Mouse (Mus musculus) thymus, postnatal 36 days (tissue): ENCODE measurements around the gene Vmn1r21.
"Not testable (repeated sequence)": the region's sequence is repeated elsewhere in the genome, so short reads cannot be mapped to it uniquely, and the experiment has no call there.

Source experiments
- DNase-seq, 2 experiments: peaks; one replicate each; pipeline ENCODE4 v3.0.0; 2022; ENCODE audit warnings: mixed read lengths in 2 of 2

Vmn1r21 gene

DNA sequence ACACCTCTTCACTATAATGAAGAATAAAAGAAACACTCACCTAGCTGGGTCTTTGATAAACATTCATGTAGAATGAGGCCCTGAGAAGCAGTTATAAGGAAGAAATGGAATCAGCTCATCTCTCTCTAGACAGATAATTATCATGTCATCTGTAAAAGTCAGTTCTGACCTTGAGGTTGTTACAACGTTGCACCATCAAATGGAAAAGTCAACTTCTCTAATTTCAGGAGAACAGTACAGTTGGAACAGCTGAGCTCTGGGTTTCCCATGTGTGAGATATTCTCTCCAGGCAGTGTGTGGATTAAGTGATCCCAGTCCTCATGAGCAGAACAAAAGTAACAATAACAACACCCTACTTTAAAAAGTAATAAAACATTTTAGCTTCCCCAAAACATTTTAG is at the start of gene Vmn1r21:
Gene Vmn1r21 (minus strand): TSS at position 58 of the 400 bp plus-strand sequence.
- DNase-seq: no peak

DNA sequence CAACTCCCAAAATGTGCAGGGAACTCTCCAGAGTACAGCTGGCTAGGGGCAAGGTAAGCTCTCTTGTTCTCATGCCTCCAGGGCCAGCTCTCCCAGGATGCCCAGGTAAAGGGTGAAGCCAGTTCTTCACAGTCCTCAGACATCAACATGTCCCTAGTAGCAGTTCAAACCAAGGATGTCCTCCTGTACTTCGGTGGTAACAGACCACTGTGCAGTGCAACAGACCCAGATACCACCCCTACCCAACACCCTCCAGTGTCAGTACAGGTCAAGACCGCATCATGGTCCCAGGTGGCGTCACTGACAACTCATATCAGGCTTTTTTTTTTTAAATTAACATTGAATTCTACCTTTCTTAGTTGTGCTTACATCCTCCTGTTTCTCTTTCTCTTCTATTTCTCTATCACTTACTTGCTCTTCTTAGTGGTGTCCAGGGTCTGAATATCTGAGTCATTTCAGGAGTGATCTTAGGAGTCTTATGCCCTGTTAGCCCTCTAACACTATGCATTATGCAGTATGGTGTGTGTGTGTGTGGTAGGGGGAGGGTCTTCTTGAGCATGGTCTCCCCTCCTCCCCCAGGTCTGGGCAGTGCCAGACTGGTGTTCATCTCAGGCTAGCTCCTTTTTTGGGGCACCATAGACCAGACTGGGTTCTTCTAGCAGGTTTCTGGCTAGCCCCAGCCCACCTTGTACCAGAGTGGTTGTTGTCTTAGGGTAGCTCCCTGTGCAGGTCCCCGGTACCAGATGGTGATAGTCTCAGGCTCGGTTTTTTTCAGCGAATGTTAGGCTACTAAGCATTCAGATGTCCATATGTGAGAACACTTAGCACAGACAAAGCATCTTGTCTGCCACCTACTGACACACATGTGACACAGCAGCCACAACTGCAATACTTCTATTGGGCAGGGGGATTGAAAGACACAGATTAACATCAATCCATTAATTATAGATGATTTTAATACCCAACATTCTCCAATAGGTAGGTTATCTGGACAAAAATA is 9.2 kb upstream of the Vmn1r21 start:
- DNase-seq: no peak

DNA sequence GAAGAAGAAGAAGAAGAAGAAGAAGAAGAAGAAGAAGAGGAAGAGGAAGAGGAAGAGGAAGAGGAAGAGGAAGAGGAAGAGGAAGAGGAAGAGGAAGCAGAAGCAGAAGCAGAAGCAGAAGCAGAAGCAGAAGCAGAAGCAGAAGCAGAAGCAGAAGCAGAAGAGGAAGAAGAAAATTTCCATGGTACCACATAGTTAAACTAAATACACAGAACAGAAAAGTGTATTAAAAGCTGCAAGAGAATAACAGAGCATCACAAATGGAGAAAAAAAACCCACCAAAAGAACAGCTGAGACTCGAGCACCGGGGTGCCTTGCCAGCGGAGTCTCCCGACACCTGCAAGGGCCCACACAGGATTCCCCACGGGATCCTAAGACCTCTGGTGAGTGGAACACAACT is 1.0 kb upstream of the Vmn1r21 start:
- not testable (repeated sequence) for DNase-seq

DNA sequence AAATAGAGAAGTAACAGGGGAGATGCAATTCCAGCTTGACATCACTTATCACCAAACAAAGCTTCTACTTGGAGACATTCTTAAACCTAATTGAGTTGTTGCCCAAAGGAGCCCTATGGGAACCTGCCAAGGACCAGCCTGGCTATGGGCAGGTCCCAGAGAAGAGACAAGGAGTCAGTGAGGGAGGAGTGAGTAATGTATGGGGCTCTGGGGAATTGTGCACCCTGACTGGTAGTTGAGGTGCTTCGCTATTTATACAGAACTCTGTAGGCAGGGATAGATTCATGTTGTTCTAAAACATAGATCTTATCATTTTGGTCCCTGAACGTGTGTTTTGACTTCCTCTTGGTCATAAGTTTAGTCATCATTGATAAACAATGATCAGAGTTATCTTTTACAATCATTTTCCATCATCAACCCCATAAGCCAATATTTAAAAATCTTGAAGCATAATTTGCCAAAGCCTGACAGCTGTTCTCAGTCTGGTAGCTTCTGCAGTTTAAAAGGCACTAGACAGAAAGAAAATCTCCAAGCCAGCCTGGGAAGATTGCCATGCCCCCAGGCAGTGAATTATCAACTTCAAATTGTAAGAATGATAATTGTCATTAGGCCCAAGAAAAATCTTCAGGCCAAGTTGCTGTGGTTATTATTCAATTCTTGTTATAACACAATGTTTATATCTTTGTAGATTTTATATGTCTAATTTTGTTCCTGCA is 10.3 kb downstream of the Vmn1r21 start:
- no peak for DNase-seq

DNA sequence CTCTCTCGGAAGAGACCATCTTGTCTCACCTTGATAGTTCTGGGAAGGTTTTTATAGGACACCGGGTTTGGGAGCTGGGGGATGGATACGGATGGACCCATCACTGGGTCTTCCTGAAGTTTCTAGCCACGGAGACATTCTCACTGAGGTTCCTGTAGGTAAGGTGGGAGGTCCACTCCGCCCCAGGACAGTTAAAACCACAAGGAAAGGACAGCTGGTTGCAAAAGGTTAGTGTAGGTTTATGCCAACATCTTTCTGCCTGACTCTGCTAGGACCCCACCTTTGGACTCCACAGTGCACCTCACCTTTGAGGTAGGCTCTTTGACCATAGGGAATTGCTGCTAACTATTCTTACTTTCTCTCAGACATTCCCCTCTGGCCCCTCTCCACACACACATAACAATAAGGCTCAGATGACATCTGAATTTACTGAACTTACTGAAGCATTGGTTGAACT is 24.9 kb downstream of the Vmn1r21 start:
- no peak for DNase-seq

DNA sequence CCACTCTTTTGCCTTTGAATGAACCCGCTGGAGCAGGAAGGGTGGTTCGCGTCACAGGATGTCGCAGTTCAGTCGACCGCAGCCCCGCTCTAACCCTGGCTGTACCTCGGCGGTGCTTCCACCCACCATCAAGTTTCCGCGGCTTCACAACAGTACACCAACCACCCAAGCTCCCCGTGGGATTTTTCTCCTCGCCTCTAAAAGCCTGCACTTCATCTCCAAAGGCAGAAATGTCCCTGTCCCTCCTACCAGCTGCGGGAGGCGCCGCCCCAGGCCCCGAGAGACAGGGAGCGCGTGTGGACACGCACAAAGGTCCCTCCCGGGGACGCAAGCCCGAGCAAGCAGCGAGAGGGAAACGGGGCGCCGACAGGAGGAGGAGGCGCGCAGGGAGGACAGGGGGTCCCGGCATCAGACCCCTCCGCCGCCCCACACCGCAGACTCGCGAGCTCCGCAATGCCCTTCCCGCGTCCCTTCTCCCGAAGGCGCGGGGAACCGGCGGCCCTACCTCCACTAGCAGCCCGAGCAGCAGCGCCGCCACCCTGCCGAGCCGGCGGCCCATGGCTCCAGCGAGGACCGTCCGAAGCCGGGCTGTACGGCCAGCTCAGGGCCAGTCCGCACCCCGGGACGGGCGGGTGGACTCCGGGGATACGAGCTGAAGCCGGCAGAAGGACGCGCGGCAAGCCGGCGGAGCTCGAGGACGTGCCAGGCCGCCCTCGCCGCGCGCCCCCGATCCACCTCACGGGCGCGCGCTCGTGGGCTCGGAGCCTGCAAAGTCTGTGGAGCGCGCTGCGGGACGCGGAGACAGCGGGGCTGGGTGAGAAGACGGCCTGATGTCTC is 25.5 kb downstream of the Vmn1r21 start, which contains the start of gene Vopp1:
Gene Vopp1 (minus strand): TSS at position 738 of the 837 bp plus-strand sequence.
- DNase-seq: peak; percentile 67 to 70

DNA sequence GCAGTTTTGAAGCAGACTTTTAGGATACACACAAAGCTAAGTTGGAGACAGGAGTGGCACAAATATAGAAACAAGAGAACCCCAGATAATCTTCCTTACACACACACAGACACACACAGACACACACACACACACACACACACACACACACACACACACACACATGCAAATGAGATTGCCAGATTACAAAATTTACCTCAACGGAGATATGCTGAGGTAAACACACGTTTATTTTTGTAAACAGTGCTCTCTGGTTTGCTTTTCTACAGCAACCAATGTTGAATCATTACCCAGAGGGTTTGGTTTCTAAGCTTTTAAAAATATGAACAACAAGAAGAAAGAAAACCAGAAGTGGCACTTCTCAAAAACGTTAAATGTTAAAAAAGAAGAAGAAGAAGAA is 26.7 kb downstream of the Vmn1r21 start:
- DNase-seq: no peak

DNA sequence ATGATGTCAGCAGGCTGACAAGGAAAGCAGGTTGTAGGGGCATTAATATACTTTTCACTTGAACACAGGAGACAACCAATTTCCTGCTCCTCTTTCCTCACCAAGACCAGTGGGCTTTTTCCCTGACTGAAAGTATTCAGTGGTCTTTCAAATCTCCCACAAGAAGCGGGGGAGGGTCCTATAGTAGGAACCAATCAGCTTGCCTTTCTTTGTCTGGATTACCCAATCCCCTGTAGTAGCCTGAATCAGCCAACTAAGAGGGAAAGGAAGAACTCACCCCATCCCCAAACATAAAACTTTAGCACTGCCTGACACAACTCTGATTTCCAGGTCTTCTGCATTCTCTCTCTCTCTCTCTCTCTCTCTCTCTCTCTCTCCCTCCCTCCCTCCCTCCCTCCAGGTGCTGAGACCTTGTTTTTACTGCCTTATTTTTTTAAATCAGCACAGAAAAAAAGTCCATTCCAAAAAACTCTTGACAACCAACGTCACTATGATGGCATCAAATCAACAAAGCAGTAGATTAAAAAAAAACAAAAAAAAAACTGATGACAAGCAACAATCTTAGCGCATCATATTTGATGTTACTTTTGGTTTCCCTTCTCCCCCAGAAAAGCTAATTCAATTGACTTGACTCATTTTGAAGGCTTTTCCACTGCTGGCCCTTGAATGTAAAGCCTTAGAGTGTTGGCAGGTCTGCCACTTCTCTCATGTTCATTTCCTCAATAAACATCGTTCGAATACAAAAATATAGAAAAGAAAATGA is 27.3 kb downstream of the Vmn1r21 start:
- DNase-seq: no peak

DNA sequence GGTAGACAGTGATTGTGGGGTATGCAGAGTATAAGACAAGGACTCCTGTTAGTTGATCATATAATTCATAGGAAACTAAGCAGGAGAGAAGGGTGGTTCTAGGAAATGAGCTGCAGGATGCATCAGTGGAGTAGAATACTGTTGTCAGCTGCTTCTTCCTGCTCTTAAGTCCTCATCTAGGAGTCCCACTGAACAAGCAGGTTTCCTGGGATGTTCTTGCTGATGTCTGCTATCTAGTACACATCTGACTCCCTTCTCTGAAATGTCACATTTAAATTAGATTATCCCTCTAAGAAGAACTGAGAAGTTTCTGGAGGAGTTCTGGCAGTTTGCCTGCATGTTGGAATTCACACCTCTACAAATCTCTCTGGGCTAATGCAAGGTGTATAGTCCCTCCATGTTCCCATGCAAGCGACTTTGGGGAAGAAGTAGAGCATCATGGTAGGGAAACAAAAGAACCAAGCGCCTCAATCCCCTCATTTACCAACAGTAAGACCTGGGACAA is 35.7 kb downstream of the Vmn1r21 start:
- DNase-seq: no peak

DNA sequence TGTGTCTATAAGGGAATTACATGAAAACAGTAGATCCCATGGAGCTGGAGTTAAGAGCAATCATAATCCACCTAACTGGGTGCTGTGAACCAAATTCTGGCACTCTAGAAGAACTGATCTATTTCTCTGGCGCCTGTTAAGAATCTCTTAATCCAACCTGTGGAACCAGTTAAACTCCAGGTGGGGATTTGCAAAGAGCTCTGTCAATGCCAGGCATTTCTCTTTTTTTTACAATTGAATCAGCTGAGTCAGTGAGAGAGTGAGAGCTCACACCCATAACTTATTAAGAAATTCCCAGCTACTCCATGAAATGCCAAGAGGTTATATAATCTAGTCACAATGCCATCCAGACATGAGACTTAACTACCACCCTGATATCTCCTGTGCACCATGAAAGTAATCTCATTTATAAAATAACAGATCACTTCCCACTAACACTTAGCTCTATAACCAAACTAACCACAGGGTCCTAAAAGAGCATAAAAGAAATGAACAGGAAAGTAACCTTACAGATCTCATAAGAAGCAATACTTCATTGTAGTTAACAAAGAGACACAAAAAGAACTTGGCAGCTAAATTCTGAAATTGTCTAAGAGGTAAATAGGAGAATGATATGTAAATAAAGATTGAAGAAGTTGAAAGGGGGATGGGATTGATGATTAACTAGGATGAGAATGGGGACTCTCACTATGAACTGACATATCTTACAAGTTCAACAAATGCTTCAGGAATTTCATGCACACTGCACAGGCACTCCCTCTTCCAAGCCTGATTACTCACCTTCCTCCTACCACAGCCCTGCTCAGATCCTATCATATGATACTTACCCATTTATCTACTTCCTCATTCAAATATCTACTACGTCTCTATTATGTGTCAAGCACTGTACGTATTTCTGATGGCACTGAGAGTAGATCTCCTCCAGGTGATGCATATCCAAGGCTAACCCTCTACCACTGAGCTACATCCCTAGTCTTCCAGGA is 38.1 kb downstream of the Vmn1r21 start:
- DNase-seq: no peak

DNA sequence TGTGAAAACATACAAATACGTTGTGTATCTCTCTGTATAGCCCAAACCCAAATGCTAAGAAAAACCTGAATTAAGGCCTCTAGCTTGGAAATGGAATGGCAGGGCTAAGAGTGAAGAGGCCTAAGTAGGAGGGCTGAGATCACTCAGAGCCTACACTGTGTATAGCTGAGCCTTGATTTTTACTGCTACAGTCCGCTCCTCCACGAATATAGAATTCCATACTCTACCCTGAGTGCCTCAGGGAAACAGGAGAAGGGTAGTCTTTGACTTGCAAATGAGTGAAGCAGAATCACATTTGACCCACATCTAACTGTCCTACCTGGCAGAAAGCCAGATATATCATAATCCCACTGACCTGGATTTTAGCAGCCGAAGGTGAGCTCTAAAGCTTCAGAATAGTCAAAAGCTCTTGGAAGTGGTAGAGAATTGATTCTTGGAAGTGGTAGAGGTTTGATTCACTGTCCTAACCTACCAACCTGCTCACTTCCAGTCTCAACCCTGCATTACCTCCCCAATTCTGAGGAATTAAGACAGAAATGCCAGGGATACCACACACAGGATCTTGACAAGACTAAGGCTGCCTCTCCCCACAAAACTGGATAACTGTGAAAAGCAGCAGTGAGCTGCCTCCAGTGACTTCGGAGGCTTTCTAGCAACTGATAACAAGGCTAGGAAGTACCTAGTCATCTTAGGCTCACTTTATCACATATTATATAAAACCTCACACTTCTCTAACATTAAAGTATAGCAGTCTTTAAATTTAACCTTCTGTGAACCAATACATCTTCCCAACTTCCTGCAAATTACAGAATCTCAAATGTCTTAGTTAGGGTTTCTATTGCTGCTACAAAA is 44.7 kb downstream of the Vmn1r21 start:
- no peak for DNase-seq

DNA sequence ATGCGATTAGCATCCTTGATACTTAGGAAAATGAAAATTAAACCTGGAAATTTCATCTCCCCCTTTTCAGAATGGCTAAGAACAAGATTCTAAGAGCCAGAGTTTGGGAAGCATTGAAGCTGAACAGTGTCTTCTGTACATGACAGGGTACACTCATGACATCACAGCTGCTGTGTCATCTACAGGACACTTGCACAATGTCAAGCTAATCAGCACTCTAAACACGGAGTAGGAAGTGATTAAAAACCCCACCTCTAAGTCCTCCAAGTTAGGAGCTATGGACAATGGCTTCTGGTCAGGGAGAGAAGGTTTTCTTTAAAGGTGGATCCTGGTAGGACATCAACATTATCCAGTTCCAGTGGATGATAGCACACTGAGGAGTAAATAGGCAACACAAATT is 47.0 kb downstream of the Vmn1r21 start:
- DNase-seq: no peak

DNA sequence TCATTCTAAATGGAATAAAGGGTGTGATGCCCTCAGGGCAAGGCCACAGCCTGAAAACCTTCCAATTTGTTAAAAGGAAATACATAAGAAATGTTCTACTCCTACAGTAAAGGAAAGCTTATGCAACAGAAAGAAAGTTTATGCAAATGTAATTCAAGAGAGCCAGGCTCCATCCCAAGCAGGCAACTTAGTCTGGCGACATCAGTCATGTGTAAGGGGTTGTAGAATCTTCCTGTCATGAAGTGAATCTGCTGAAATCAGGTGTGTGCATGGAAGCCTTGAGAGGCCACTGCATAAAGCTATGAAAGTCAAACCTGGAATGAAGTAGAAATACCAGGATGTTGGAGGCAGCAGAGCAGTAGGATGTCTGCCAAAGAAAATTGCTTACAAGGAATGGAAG is 51.2 kb downstream of the Vmn1r21 start:
- no peak for DNase-seq

DNA sequence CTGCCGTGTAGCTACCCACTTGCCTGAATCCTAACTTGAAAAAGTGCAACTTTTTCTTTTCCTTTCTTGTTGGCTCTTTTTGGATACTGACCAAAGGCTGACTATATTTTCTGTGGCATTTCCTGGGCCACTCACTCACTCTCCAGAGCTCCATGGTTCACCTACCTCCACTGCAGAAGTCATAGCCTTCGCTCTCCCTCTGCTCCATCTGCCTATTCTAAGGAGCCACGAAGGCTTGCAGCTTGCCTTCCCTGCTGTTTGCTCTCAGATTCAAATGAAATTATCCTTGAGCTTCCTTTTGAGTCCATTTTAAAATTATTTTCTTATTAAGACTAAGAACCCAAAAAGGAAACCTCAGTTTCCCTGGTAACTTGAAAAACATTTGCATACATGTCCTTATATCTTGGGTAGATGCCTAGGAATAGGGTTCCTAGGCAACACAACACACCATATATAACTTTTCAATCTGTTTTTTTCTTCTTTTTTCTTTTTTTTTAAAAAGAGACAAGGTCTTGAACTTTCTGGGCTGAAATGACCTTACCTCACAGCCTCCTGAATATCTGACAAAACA is 53.2 kb downstream of the Vmn1r21 start:
- no peak for DNase-seq

DNA sequence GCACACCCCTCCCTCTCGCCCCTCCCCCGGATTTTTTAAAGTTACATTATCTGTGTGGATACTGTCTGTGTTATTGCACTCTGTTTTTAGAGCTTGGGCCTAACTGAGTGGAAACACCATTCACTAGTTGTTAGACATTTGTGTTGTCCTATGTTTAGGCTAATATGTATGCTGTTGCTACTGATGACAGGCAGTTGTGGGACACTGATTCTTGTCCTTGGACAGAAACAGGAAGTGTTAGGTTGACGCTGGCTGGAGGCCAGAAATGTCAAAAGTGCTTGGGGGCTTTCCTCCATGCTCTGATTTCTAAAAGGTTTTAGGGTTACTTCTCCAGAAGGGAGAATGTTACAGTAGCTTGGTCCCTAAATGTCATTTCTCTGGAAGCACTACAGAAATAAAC is 54.3 kb downstream of the Vmn1r21 start:
- no peak for DNase-seq
